Mouse (Mus musculus): ENCODE measurements around the gene Supt4a. TPM values are rescaled to one million over a fixed set of nuclear protein-coding genes. Genes with fewer than 3 reads are reported as not detected.

Gene Supt4a
- total RNA-seq, 2 experiments from 2014 or later: 60.5 to 90.0 TPM

- DNase-seq: no peak
Measured at GRCm38 (mm10) chr11:87725515-87725914, 11.8 kb upstream of the Supt4a start.

- DNase-seq: no peak
Measured at GRCm38 (mm10) chr11:87725964-87726562, 11.3 kb upstream of the Supt4a start.

GRCm38 (mm10) chr11:87727021-87727420, 10.3 kb upstream of the Supt4a start:
- no peak for DNase-seq

GRCm38 (mm10) chr11:87727471-87727870, 9.9 kb upstream of the Supt4a start:
- DNase-seq: no peak

GRCm38 (mm10) chr11:87728850-87729592, 8.3 kb upstream of the Supt4a start:
- DNase-seq: no peak

- DNase-seq: no peak
Measured at GRCm38 (mm10) chr11:87729593-87730185, 7.7 kb upstream of the Supt4a start.

GRCm38 (mm10) chr11:87730652-87731310, 6.6 kb upstream of the Supt4a start:
- no peak for DNase-seq

GRCm38 (mm10) chr11:87734346-87734745, 3.0 kb upstream of the Supt4a start:
- DNase-seq: no peak

GRCm38 (mm10) chr11:87735691-87736090, 1.7 kb upstream of the Supt4a start:
- DNase-seq: no peak

GRCm38 (mm10) chr11:87736647-87737134, 661 bp upstream of the Supt4a start:
- peak; percentile 70 to 73 for DNase-seq

- no peak for DNase-seq
Measured at GRCm38 (mm10) chr11:87743691-87744090, 6.3 kb downstream of the Supt4a start.

- DNase-seq: no peak
Measured at GRCm38 (mm10) chr11:87744964-87745363, 7.6 kb downstream of the Supt4a start.

- DNase-seq: no peak
Measured at GRCm38 (mm10) chr11:87745632-87746555, 8.5 kb downstream of the Supt4a start.

GRCm38 (mm10) chr11:87747312-87747711, 10.0 kb downstream of the Supt4a start:
- no peak for DNase-seq

- DNase-seq: no peak
Measured at GRCm38 (mm10) chr11:87747716-87748115, 10.4 kb downstream of the Supt4a start.

- peak in 1 of 2 experiments; percentile 53 for DNase-seq
Measured at GRCm38 (mm10) chr11:87748132-87749119, 11.1 kb downstream of the Supt4a start.

- peak; percentile 14 to 57 for DNase-seq
Measured at GRCm38 (mm10) chr11:87749192-87750042, 12.1 kb downstream of the Supt4a start.

- DNase-seq: no peak
Measured at GRCm38 (mm10) chr11:87750043-87750421, 12.7 kb downstream of the Supt4a start.

GRCm38 (mm10) chr11:87750521-87750920, 13.2 kb downstream of the Supt4a start:
- no peak for DNase-seq

Measured in adrenal gland, postnatal 36 days (tissue).